Mouse (Mus musculus): ENCODE measurements around the gene Rbm34. TPM values are rescaled to one million over a fixed set of nuclear protein-coding genes. Genes with fewer than 3 reads are reported as not detected.

Rbm34 gene
- polyA plus RNA-seq, 1 experiment, result 4.8 TPM

DNA sequence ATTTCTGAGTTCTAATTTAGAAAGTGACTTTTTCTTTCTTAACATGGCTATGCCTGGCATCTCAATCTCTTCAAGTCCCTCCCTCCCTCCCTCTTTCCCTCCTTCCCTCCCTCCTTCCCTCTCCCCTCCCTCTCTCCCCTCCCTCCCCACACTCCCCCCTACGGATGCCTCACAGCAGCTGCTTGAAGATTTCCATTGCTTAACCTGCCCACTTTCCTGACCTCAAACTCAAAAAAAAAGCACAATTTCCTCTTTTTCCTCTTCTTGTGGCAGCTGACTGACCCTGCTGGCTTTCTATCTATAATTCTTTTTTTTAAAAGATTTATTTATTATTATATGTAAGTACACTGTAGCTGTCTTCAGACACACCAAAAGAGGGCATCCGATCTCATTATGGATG is 69.8 kb downstream of the Rbm34 start:
- H3K4me1 ChIP-seq, result peaks cover 37% of the 10 kb centered on the region
- no peaks in the 10 kb centered on the region for H3K36me3 ChIP-seq (replicated peaks; ENCODE audit: low read length)
- no peak overlapping the region for H3K4me3 ChIP-seq (replicated peaks)
- H3K9me3 ChIP-seq, result peaks cover 3% of the 10 kb centered on the region; the same call in 1 of the 2 replicates
- TF ChIP-seq GATA1 (IDR thresholded peaks at IDR 0.05; ENCODE audit: borderline replicate concordance, low read length) (no peak), FLI1 (IDR thresholded peaks at IDR 0.05; ENCODE audit: low read length) (no peak)
- H3K27me3 ChIP-seq (replicated peaks), result peaks cover 28% of the 10 kb centered on the region

Other genes with a start within 250 kb of the Rbm34 start
- gene Tomm20, start 25.2 kb downstream of the Rbm34 start, polyA plus RNA-seq (2012; ENCODE audit: insufficient read depth, low replicate concordance), result 997 and 1,071 TPM in 2 replicates
- 1.3 TPM in 1 of 2 replicates, not detected in the other for gene Pard3, start 92.8 kb upstream of the Rbm34 start, polyA plus RNA-seq (2012; ENCODE audit: insufficient read depth, low replicate concordance)